In the genomic region with DNA sequence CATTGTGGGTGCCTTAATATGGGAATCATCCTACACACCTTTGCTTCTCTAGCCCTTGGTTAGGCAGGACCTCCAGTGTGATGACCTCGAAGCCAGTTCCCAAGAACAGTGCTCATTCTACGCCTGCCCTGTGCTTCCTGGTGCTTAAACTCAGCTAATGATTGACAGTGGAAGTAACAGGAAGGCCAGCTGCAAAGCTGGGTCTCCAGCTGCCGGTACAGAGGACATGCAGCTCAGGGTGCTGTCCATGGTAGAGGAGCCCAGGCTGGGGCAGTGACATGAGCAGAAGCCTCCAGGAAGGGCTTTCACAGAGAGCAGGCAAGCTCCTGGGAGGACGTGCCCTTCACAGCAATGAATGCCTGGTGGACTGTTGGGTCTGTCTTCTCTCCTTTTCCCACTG, we compare ENCODE assay signal across 10 mouse cellular contexts.
DNase-seq lines count a peak whose midpoint lies in the region; ATAC-seq and TF ChIP-seq lines count a peak whose summit lies in the region.
"Had no signal": no experiment of that assay in that cellular context is flagged by ENCODE, and none has a peak within 500 bp of the region (broad histone marks: within the 10 kb centered on the region; RNA-seq: fewer than 3 reads in every experiment).

No protein-coding gene starts in this region.

- 28% methylated on average over 4 of the region's 4 CpGs for WGBS in hindbrain, embryonic 10.5 days
- whole genome bisulfite sequencing in hindbrain, postnatal 0 days, result 39% methylated on average over 4 of the region's 4 CpGs
- 11% methylated on average over 4 of the region's 4 CpGs for WGBS in intestine, embryonic 16.5 days
- 24% methylated on average over 4 of the region's 4 CpGs for WGBS in limb, embryonic 15.5 days

- no peak for TF ChIP-seq CTCF in hindbrain, postnatal 0 days (IDR thresholded peaks at IDR 0.05; ENCODE audit: low read depth)

- H3K27me3 ChIP-seq in hindbrain, embryonic 10.5 days (ENCODE audit: insufficient read depth, poor library complexity, severe bottlenecking), result peaks cover 40% of the 10 kb centered on the region
- H3K27me3 ChIP-seq in hindbrain, postnatal 0 days (ENCODE audit: insufficient read depth, low read length), result no peaks in the 10 kb centered on the region
- no peaks in the 10 kb centered on the region for H3K27me3 ChIP-seq in intestine, embryonic 16.5 days (replicated peaks; ENCODE audit: control insufficient read depth, insufficient read depth, low read length)
- peaks cover 3% of the 10 kb centered on the region; the same call in 1 of the 2 replicates for H3K27me3 ChIP-seq in limb, embryonic 15.5 days

- peak; percentile 53 for DNase-seq in hindbrain, embryonic 10.5 days (ENCODE audit: low spot score)
- DNase-seq in hindbrain, postnatal 0 days (ENCODE audit: low spot score), result no peak
- DNase-seq in R1 (ENCODE audit: low read depth, low spot score), result peak; percentile 54
- no peak for DNase-seq in gastrocnemius, postnatal 36 days
- DNase-seq in frontal cortex, postnatal 10 days (ENCODE audit: low spot score in 2 of 2), result no peak
- no peak for DNase-seq in urinary bladder, adult 18-20 months (ENCODE audit: low spot score in 2 of 2)

- H3K36me3 ChIP-seq in hindbrain, embryonic 10.5 days, result no peaks in the 10 kb centered on the region
- no peaks in the 10 kb centered on the region for H3K36me3 ChIP-seq in hindbrain, postnatal 0 days (ENCODE audit: insufficient read depth, low read length)
- no peaks in the 10 kb centered on the region for H3K36me3 ChIP-seq in intestine, embryonic 16.5 days (ENCODE audit: control insufficient read depth, insufficient read depth, low read length)
- H3K36me3 ChIP-seq in limb, embryonic 15.5 days, result no peaks in the 10 kb centered on the region
- H3K36me3 ChIP-seq: heart, embryonic 15.5 days; midbrain, embryonic 10.5 days had no signal

- no peak overlapping the region for H3K4me2 ChIP-seq in hindbrain, postnatal 0 days (ENCODE audit: low read depth, low read length)
- no peak overlapping the region for H3K4me2 ChIP-seq in intestine, embryonic 16.5 days (ENCODE audit: low read depth, low read length)
- H3K4me2 ChIP-seq in limb, embryonic 15.5 days, result no peak overlapping the region
- H3K4me2 ChIP-seq: heart, embryonic 15.5 days had no signal

- H3K9ac ChIP-seq in hindbrain, postnatal 0 days (replicated peaks; ENCODE audit: low read length), result no peak overlapping the region
- H3K9ac ChIP-seq in intestine, embryonic 16.5 days (ENCODE audit: low read depth, low read length), result no peak overlapping the region
- H3K9ac ChIP-seq in limb, embryonic 15.5 days, result no peak overlapping the region
- H3K9ac ChIP-seq: heart, embryonic 15.5 days had no signal

- H3K4me1 ChIP-seq in hindbrain, embryonic 10.5 days (replicated peaks), result 0 out of 2 replicates have a peak, but pooled peaks cover 9% of the 10 kb centered on the region
- H3K4me1 ChIP-seq in hindbrain, postnatal 0 days (ENCODE audit: insufficient read depth, low read length), result no peaks in the 10 kb centered on the region
- H3K4me1 ChIP-seq in intestine, embryonic 16.5 days (ENCODE audit: control insufficient read depth, insufficient read depth, low read length), result no peaks in the 10 kb centered on the region
- H3K4me1 ChIP-seq in limb, embryonic 15.5 days, result no peaks in the 10 kb centered on the region
- H3K4me1 ChIP-seq: heart, embryonic 15.5 days had no signal

- H3K27ac ChIP-seq in hindbrain, embryonic 10.5 days, result no peak overlapping the region
- H3K27ac ChIP-seq in hindbrain, postnatal 0 days, result no peak overlapping the region
- H3K27ac ChIP-seq in intestine, embryonic 16.5 days (ENCODE audit: low read length), result no peak overlapping the region
- no peak overlapping the region for H3K27ac ChIP-seq in limb, embryonic 15.5 days
- H3K27ac ChIP-seq: heart, embryonic 15.5 days; midbrain, embryonic 10.5 days had no signal

- ATAC-seq in hindbrain, postnatal 0 days, result no peak
- peak; percentile 42; the same call in 1 of the 2 replicates for ATAC-seq in intestine, embryonic 16.5 days
- ATAC-seq in limb, embryonic 15.5 days (ENCODE audit: insufficient number of reproducible peaks, low FRiP score, low TSS enrichment, low read depth), result 0 out of 2 replicates have a peak, but pooled peaks have one; percentile 40

- H3K9me3 ChIP-seq in hindbrain, embryonic 10.5 days, result peaks cover 3% of the 10 kb centered on the region; the same call in 1 of the 2 replicates
- H3K9me3 ChIP-seq in hindbrain, postnatal 0 days (ENCODE audit: low read length), result no peaks in the 10 kb centered on the region
- no peaks in the 10 kb centered on the region for H3K9me3 ChIP-seq in intestine, embryonic 16.5 days (ENCODE audit: control insufficient read depth, low read length)
- H3K9me3 ChIP-seq in limb, embryonic 15.5 days, result no peaks in the 10 kb centered on the region
- H3K9me3 ChIP-seq: heart, embryonic 15.5 days had no signal

- intact Hi-C loops in gastrocnemius, postnatal 36 days (cut with DNase I), result no loop called here

- no peak overlapping the region for H3K4me3 ChIP-seq in hindbrain, embryonic 10.5 days
- H3K4me3 ChIP-seq in hindbrain, postnatal 0 days (ENCODE audit: low read length), result no peak overlapping the region
- no peak overlapping the region for H3K4me3 ChIP-seq in intestine, embryonic 16.5 days (ENCODE audit: low read length)
- H3K4me3 ChIP-seq in limb, embryonic 15.5 days, result no peak overlapping the region
- H3K4me3 ChIP-seq: heart, embryonic 15.5 days; midbrain, embryonic 10.5 days had no signal

Comparison
In these comparisons a context has a peak if more than half of its experiments do, and no peak if none do; other contexts are left out.
1. DNase-seq: peak in hindbrain, embryonic 10.5 days (single experiment) and R1 (single experiment); none in hindbrain, postnatal 0 days (single experiment), gastrocnemius, postnatal 36 days (0 of 2), frontal cortex, postnatal 10 days (0 of 2) and urinary bladder, adult 18-20 months (0 of 2).